Mouse (Mus musculus): ENCODE measurements around the gene Adcy4. TPM values are rescaled to one million over a fixed set of nuclear protein-coding genes. Genes with fewer than 3 reads are reported as not detected.

Adcy4 gene
- polyA plus RNA-seq, 1 experiment from 2014 or later, result 21.3 TPM

DNA sequence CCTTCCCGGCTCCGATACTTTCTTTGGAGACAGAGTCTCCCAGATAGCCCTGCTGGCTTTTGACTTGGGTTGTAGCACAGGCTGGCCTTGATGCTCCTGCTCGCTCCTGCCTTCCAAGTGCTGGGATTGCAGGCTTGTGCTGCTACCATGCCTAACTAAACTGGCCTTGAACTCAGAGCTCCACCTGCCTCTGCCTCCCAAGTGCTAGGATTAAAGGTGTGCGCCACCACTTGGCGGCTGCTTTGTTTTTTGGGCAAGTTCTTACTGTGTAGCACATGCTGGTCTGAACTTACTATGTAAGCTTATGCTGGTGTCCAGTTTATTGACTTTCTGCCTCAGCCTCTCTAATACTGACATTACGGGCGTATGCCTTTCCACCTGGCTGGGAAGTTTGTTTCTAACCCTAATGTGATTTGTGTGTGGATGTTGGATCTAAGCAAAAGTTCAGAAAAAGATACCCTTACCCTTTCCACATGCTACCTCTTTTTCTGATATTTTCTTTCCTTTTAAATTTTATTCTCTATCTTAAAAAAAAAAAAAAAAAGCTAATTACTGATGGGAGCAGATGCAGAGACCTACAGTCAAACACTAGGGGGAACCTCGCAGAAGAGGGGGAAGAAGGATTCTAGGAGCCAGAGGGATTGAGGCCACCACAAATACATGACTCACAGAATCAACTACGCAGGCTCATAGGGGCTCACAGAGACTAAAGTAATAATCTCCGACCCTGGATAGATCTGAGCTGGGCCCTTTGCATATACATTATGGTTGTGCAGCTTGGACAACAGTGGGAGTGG, 36.6 kb downstream of the Adcy4 start:
- Histone ChIP-seq H3K27ac (no peak overlapping the region), H3K4me1 (peaks cover 27% of the 10 kb centered on the region), H3K9ac (no peak overlapping the region), H3K27me3 (no peaks in the 10 kb centered on the region), H3K4me3 (peak overlapping the region; percentile 97; the same call in 1 of the 2 replicates), H3K9me3 (no peaks in the 10 kb centered on the region), H3K36me3 (peaks cover 32% of the 10 kb centered on the region), H3K4me2 (replicated peaks) (peak overlapping the region; percentile 98)
- WGBS, result 83% methylated on average over 10 of the region's 10 CpGs
- ATAC-seq (ENCODE audit: insufficient number of reproducible peaks, insufficient read depth, low FRiP score, low TSS enrichment), result no peak

DNA sequence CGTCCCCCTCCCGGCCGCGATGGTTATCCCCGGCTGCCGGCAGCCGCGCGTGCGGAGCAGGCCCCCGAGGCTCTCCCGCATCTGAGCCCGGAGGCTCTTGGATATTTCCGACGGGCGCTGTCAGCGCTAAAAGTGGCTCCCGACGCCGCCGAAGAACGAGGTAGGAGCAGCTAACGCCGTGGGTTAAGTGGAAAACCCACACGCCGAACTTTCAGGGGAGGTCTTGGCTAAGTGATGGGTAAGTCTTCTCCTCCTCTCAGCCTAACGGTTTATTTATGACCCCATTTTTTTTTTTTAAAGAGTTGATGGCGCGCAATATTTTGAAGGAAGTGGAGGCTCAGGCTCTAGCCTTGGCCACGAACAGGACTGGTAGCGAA, 38.0 kb downstream of the Adcy4 start:
- Histone ChIP-seq H3K27me3 (no peaks in the 10 kb centered on the region), H3K9me3 (no peaks in the 10 kb centered on the region), H3K4me3 (peak overlapping the region; percentile 97), H3K4me1 (peaks cover 27% of the 10 kb centered on the region), H3K36me3 (peaks cover 24% of the 10 kb centered on the region), H3K27ac (no peak overlapping the region), H3K4me2 (replicated peaks) (peak overlapping the region; percentile 98), H3K9ac (peak overlapping the region; percentile 85)
- no peak for ATAC-seq (ENCODE audit: insufficient number of reproducible peaks, insufficient read depth, low FRiP score, low TSS enrichment)
- whole genome bisulfite sequencing, result under 1% methylated on average over 31 of the region's 31 CpGs

DNA sequence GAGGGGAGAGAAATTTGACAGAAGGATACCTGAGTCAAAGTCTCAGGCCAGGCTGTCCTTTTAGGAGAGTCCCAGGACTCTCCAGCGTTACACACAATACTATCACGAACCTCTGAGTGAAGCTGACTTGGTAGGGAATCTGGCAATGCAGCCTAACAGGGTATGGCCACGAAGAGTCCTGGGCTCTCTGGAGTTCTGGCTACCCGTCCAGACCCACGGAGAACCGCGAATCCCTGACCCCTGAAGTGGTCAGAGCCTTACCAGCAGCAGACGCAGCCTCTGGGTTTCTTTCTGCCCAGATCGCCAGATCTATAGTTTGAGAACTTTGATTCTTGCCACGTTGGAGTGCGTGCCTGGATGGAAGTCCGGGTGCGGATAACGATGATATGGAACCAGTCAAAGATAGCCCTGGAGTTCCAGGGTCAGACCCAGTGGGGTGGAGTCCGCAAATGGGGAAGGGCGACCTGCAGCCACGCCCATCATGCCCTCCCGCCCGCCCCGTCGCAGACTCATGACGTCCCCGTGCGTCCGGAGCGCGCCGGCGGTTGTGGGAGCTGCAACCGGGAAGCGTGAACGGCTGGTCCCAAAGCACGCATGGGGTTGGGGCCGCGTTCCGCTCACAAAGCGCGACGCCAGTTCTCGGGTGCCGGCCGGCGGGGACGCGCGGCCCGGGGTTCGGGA, 38.6 kb downstream of the Adcy4 start, which contains the start of the genes Dhrs1 and Nop9:
Gene Dhrs1, minus strand, starts transcription at position 511 of the 681 bp plus-strand sequence.
Gene Nop9, plus strand, starts transcription at position 514 of the 681 bp plus-strand sequence.
- Histone ChIP-seq H3K9me3 (no peaks in the 10 kb centered on the region), H3K9ac (peak within 1 kb of the TSS; percentile 85), H3K27ac (0 out of 2 replicates have a peak within 1 kb of the TSS, but pooled peaks have one; percentile 32), H3K4me3 (peak within 1 kb of the TSS; percentile 97), H3K36me3 (peaks cover 24% of the 10 kb centered on the region), H3K4me1 (peaks cover 27% of the 10 kb centered on the region), H3K4me2 (replicated peaks) (peak within 1 kb of the TSS; percentile 98), H3K27me3 (no peaks in the 10 kb centered on the region)
- WGBS, result 2% methylated on average over 48 of the region's 48 CpGs
- ATAC-seq (ENCODE audit: insufficient number of reproducible peaks, insufficient read depth, low FRiP score, low TSS enrichment), result peak; percentile 62

DNA sequence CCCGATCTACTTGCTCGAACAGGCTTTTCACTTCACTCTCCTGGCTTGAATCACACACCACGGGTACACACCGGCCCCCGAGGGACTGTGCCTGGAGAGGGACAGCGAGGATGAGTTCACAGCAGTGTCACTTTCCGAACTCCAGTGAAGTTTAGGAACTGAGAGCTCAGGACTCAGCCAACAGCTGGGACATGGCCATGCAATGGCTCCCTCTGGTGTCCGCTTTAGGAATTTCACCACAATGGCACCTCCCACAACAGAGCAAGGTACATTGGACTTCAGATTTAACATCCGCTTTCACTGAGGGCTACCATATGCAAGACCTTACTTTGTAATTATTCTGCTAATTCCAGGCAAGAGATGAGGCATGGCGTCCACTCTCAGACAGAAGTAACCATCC, 40.2 kb downstream of the Adcy4 start:
- Histone ChIP-seq H3K27me3 (no peaks in the 10 kb centered on the region), H3K27ac (no peak overlapping the region), H3K4me1 (peaks cover 27% of the 10 kb centered on the region), H3K4me3 (peak overlapping the region; percentile 17; the same call in 1 of the 2 replicates), H3K4me2 (replicated peaks) (peak overlapping the region; percentile 33), H3K9me3 (no peaks in the 10 kb centered on the region), H3K9ac (peak overlapping the region; percentile 36; the same call in 1 of the 2 replicates), H3K36me3 (peaks cover 25% of the 10 kb centered on the region)
- WGBS, result 20% methylated on average over 10 of the region's 10 CpGs
- ATAC-seq (ENCODE audit: insufficient number of reproducible peaks, insufficient read depth, low FRiP score, low TSS enrichment), result peak; percentile 59; the same call in 1 of the 2 replicates

DNA sequence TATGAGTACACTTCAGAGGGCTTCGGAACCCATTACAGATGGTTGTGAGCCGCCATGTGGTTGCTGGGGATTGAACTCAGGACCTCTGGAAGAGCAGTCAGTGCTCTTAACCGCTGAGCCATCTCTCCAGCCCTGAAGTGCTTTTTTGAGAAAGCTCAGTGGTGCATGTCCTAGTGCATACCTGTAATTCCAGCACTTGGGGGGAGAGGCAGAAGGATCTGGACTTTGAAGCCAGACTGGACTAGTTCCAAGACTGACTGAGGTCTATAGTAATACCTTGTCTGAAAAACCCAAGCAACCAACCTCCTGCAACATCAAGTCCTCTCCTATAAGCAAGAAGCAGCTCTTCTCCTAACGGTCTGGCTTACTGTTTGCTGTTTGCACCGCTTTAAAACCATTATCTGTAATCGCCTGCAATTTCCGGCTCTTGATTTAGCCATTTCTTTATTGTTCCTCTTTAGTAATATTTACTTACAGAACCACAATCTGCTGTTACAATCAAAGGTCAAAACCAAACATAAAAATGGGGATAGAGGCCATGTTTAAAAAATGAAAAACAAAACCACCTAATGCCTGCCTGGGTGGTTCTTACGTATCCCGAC, 46.7 kb downstream of the Adcy4 start:
- ATAC-seq (ENCODE audit: insufficient number of reproducible peaks, insufficient read depth, low FRiP score, low TSS enrichment), result no peak

DNA sequence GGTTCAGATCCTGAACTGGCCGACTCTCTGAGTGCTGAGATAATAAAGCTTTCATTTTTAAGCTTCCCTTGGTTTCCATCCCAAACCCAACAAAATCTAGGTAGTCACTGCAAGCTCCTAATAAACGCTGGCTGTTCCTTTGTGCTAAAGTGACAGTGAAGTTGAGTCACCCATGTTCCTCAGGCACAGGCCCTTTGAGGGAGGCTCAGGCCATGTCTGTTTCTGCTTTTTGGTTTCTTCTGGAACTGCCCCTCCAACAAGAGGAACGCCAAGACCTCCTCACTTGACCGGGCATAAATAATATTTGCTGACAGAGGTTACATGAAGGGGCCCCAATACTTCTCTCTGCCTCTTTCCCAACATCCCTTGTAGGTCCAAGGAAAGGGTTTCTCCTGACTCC, 48.1 kb downstream of the Adcy4 start:
- peaks cover 24% of the 10 kb centered on the region for H3K36me3 ChIP-seq
- H3K9ac ChIP-seq, result no peak overlapping the region
- WGBS, result 84% methylated on average over 4 of the region's 4 CpGs
- H3K4me1 ChIP-seq, result no peaks in the 10 kb centered on the region
- H3K27ac ChIP-seq, result no peak overlapping the region
- no peak for ATAC-seq (ENCODE audit: insufficient number of reproducible peaks, insufficient read depth, low FRiP score, low TSS enrichment)
- H3K27me3 ChIP-seq, result no peaks in the 10 kb centered on the region
- H3K4me3 ChIP-seq, result no peak overlapping the region
- no peak overlapping the region for H3K4me2 ChIP-seq (replicated peaks)
- H3K9me3 ChIP-seq, result no peaks in the 10 kb centered on the region

More for the DNA sequence above, 46.7 kb downstream of the Adcy4 start:
- Histone ChIP-seq H3K9me3 (no peaks in the 10 kb centered on the region), H3K27me3 (no peaks in the 10 kb centered on the region), H3K9ac (no peak overlapping the region), H3K4me3 (no peak overlapping the region), H3K4me1 (no peaks in the 10 kb centered on the region), H3K27ac (no peak overlapping the region), H3K36me3 (peaks cover 30% of the 10 kb centered on the region), H3K4me2 (replicated peaks) (no peak overlapping the region)
- WGBS, result 86% methylated on average over 9 of the region's 9 CpGs

DNA sequence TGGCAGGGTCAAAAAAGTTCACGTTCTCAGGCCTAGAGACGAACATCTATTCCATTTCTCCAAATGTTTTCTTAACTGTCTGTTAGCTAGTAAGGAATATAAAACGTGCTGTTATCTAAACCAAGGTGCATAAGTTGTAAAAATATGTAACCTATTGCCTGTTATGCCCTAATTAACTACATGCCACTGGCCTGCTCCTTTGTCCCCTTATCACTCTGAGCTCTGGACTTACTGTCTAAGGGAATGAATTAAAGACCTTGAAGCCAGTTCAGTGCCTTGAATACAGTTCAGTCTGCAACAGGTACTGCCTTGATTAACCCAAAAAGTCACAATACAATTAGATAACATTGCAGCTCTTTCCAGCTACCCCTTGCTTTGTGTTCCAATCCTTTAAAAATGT, 48.6 kb downstream of the Adcy4 start:
- no peak overlapping the region for H3K4me2 ChIP-seq (replicated peaks)
- 61% methylated on average over 3 of the region's 3 CpGs for WGBS
- H3K36me3 ChIP-seq, result peaks cover 19% of the 10 kb centered on the region
- no peaks in the 10 kb centered on the region for H3K9me3 ChIP-seq
- ATAC-seq (ENCODE audit: insufficient number of reproducible peaks, insufficient read depth, low FRiP score, low TSS enrichment), result no peak
- H3K27ac ChIP-seq, result no peak overlapping the region
- H3K4me3 ChIP-seq, result no peak overlapping the region
- no peaks in the 10 kb centered on the region for H3K27me3 ChIP-seq
- H3K9ac ChIP-seq, result no peak overlapping the region
- H3K4me1 ChIP-seq, result no peaks in the 10 kb centered on the region

DNA sequence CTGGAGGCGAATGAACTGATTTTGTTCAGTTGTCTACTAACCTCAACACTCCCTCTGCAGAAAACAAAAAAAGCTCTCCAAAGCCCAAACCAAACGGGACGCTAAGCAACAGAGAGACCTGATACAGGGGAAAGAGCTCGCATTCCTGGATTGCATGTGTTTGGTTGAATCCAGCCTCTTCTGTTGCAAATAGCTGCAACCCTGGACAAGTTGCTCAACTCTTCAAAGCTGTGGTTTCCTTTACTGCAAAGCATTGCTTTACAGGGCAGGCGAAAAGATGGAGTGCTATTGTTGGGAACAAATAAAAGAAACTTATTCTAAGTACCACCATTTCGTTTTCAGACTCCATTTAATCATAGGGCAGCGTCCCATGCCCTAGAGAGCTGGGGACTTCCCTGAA, 49.0 kb downstream of the Adcy4 start:
- H3K36me3 ChIP-seq, result peaks cover 15% of the 10 kb centered on the region
- no peak overlapping the region for H3K4me2 ChIP-seq (replicated peaks)
- H3K4me1 ChIP-seq, result no peaks in the 10 kb centered on the region
- ATAC-seq (ENCODE audit: insufficient number of reproducible peaks, insufficient read depth, low FRiP score, low TSS enrichment), result no peak
- no peak overlapping the region for H3K4me3 ChIP-seq
- no peaks in the 10 kb centered on the region for H3K9me3 ChIP-seq
- H3K27ac ChIP-seq, result no peak overlapping the region
- no peaks in the 10 kb centered on the region for H3K27me3 ChIP-seq
- no peak overlapping the region for H3K9ac ChIP-seq
- 76% methylated on average over 7 of the region's 7 CpGs for WGBS

DNA sequence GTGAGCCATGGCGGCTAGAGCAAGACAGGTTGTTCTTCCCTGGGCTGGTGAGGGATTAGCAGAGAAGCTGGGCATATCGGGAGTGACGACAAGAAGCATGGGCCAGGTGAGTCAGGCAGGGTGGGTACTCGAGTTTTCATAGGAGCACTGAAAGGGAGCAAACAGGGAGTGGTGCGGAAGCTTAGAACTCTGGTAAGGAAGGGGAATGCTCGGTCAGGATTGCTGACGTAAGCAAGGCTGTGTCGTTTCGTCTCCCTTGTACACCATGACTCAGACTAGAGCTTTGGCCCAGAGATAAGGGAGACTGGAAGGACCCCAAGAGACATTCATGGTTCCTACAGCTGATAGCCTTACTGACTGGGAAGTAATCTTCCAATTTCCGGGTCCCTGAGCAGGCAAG, 50.0 kb downstream of the Adcy4 start:
- 78% methylated on average over 10 of the region's 10 CpGs for WGBS
- H3K36me3 ChIP-seq, result peaks cover 6% of the 10 kb centered on the region; the same call in 1 of the 2 replicates
- no peak for ATAC-seq (ENCODE audit: insufficient number of reproducible peaks, insufficient read depth, low FRiP score, low TSS enrichment)
- H3K27me3 ChIP-seq, result no peaks in the 10 kb centered on the region
- H3K27ac ChIP-seq, result no peak overlapping the region
- H3K4me2 ChIP-seq (replicated peaks), result no peak overlapping the region
- no peaks in the 10 kb centered on the region for H3K9me3 ChIP-seq
- H3K9ac ChIP-seq, result no peak overlapping the region
- H3K4me1 ChIP-seq, result no peaks in the 10 kb centered on the region
- H3K4me3 ChIP-seq, result no peak overlapping the region

DNA sequence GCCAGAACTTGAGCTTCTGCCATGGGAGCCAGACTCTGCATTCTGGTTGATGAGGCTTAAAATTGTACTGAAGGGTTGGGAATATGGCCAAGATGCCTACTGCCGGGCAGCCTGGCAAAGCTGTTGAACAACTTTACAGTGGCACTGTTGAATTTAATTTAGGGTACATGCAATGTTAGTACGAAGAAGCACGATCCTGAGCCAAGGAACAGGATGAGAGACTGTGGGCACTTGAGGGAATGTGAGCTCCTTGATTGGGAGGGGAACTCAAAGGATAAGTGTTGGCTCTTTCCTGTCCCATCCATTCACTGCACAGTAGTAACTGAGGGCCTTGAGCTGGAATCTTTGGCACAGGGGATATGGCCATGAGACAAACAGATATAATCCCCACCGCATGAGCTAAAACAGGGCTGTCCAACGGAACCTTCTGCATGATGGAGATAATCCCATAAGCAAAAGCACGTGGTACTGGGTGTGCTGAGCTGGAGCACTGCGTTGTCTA, 53.3 kb downstream of the Adcy4 start:
- WGBS, result 86% methylated on average over 7 of the region's 7 CpGs
- Histone ChIP-seq H3K9me3 (no peaks in the 10 kb centered on the region), H3K4me1 (no peaks in the 10 kb centered on the region), H3K9ac (no peak overlapping the region), H3K4me3 (no peak overlapping the region), H3K36me3 (no peaks in the 10 kb centered on the region), H3K4me2 (replicated peaks) (no peak overlapping the region), H3K27ac (no peak overlapping the region), H3K27me3 (no peaks in the 10 kb centered on the region)
- ATAC-seq (ENCODE audit: insufficient number of reproducible peaks, insufficient read depth, low FRiP score, low TSS enrichment), result no peak

DNA sequence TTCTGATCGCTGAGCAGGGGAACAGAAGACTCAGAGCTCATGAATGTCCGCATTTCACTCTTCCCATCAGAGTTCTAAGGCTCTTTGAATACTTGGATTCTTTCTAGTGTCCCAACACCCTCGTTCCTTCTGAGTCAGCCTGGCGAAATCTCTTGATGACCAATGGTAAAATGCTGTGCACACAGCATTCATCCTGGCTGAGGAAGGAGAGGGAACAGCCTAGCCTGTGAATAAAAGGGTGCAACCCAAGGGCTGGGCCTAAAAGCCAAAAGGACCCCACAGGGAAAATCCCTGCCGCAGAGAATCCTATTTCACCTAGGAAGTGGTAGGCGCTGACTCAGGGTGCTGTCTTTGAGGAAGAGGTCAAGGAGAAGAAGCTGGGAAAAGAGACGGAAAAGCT, 53.8 kb downstream of the Adcy4 start:
- no peak for ATAC-seq (ENCODE audit: insufficient number of reproducible peaks, insufficient read depth, low FRiP score, low TSS enrichment)
- H3K9ac ChIP-seq, result no peak overlapping the region
- 73% methylated on average over 7 of the region's 7 CpGs for whole genome bisulfite sequencing
- no peak overlapping the region for H3K4me3 ChIP-seq
- H3K27ac ChIP-seq, result no peak overlapping the region
- H3K36me3 ChIP-seq, result no peaks in the 10 kb centered on the region
- H3K4me1 ChIP-seq, result no peaks in the 10 kb centered on the region
- no peaks in the 10 kb centered on the region for H3K9me3 ChIP-seq
- no peak overlapping the region for H3K4me2 ChIP-seq (replicated peaks)
- H3K27me3 ChIP-seq, result no peaks in the 10 kb centered on the region

Data from embryonic facial prominence, embryonic 12.5 days (tissue).